Mouse (Mus musculus): ENCODE results near the gene Ccdc92b.

Gene Ccdc92b

GRCm38 (mm10) chr11:74613428-74613827, 6.0 kb upstream of the Ccdc92b start:
- no peak for DNase-seq

DNA sequence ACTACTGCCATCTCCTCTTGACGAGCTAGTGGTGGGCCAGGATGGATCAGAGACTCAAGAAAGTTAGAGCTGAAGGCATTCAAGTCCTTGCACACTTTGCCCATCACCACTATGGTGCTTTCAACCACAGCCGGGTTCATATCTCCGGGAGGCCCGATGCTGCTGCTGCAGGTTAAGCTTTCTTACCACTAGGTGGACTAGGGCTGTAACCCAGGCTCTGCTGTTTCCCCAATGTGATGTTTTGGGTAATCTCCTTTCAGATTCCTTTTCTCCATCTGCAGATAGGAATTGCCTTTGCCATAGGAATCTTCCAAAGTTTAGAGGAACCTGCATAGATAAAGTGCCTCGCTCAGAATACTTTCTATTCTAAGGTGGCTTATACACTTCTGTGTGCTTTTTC, 3.8 kb upstream of the Ccdc92b start:
- no peak for DNase-seq

DNA sequence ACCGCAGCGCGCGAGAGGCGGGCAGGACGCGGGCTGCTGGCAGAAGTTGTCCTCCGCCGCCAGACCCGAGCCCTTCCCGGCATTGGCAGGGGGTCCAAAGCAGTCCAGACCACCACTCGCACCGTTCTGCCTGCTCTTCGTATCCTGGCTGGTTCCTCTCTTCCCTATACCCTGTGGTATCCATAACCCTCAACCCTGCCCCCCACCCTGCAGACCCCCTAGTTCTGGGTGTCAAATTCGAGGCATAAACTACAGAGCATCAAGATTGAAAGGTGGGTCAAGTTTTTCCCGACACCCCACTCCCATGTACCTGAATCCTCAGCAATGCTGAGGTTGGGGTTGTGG, 523 bp downstream of the Ccdc92b start:
- no peak for DNase-seq

DNA sequence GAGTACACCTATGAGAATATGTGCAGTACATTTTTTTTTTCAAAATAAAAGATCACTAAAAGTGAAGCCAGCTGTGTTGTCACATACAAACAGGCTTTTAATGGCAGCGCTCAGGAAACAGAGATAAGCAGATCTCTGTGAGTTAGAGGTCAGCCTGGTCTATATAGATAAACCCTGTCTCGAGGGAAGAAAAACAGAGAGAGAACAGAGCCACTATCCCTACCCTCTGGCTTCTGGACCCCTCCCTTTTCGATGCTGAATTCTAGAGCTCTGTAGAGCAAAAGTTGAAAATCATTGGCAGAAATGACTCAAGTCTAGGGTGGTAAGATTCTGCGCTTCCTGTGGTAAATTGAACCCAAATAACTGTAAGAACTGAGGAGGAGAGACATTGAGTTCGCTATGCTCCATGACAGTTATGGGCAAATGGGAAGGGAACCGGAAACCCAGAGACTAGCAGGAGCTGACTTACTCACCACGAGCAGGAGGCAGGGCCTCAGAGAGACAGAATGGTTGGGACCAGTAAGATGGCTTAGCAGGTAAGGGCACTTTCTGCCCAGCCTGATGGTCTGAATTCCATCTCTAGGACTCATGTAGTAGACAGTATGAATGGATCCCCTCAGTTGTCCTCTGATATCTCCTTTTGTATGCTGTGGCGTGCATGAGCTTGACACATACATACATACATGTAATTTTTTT, 2.7 kb downstream of the Ccdc92b start:
- DNase-seq = no peak

DNA sequence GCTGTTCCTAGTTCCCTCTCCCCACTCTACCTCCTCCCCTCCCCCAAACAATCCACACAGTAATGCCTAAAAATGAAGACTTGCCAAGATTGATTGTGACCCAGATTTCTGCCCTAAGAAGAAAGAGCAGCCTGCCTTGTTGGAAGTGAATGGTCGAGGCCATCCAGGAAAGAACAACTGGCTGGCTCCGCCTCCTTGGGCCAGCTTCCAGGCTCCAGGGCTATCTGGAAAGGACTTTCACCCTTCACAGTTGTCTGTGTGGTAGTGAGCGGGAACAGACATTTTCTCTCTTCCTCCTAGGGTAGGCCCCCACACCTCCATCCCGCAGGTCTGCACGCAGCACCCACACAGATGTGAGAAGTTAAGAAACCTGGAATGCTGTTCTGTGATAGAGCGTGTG, 4.3 kb downstream of the Ccdc92b start:
- peak; percentile 69 to 87 for DNase-seq

DNA sequence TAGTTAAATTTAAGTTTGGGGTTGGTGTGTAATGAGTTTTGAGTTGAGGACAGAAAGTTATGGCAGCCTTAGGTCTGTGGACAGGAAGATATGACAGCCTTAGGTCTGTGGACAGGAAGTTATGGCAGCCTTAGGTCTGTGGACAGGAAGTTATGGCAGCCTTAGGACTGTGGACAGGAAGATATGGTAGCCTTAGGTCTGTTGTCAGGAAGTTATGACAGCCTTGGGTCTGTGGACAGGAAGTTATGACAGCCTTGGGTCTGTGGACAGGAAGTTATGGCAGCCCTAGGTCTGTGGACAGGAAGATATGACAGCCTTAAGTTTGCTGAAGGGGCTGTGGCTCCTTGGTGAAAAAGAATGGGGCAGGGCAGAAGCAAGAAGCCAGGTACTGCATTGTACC, 5.9 kb downstream of the Ccdc92b start:
- DNase-seq = no peak

- no peak for DNase-seq
Observed at GRCm38 (mm10) chr11:74627481-74627880, 8.1 kb downstream of the Ccdc92b start.

DNA sequence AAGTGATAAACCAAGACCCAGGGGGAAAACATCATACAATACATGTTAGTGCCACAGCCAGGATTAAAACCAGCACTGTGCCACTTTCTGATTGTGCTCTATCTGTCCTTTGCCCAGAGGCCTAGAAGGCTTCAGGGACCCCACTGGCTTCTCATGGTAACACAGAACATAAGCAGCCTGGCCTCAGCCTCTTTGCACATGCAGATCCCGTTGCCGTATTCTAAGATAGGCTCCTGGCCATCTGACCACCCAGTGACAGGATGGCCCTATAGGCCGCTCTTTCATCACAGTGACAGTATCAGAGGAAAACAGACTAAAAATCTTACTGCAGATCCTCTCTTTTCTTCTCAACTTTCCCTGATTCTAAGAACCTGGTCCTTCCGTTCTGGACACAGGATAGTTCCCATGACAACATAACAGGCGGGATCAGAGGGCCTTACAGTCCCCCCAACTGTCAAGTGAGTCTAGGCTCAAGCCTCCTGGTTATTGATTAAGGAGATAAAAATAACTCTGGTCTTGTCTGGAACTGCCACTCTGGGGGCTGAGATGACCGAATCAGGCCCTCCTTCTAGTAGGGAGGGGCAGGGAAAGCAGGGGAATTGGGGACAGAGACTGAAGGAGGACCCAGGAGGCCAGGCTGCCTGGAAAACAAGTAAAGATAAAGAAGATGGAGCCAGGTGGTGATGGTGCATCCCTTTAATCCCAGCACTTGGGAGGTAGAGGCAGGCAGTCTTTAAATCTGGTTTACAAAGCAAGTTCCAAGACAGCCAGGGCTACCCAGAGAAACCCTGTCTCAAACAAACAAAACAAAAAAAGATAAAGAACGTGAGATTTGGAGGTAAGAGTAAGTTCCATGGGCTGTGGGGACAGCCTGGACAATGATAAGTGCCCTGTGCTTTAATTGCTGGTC, 12.7 kb downstream of the Ccdc92b start:
- no peak for DNase-seq

DNA sequence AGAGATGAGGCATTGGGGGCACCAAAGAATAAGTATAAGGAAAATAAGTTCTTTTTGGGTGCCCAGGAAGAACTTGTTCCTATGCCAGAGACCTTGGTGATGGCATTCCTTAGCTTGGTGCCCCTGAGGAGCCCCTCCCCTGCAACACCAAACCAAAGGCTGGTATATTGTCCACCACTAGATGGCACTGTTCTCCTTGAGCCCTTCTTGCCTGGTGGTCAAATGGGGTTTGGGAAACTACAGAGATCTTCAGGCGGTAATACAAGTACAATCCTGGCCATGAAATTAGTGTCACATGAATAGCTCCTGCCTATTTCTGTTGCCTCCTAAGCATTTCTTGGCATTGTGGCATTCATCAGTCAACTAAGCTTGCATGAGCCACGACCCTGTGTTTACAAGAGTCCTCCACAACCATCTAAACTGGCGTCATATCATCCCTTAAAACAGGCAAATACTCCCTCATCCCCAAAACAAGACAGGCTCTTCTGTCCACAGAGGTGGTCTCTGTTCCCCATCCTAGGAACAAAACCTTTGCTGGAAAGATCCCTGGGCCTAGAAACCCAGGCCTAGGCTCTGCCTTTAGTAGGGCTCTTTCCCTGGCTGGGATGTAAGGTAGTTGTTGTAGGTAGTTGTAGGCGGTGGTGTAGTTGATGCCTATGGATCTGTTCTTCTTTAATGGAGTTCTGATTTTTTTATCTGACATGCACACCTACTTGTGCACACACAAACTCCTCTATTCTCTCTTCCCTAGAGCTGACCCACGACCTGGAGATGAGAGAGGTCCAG, 15.3 kb downstream of the Ccdc92b start:
- peak; percentile 51 to 68 for DNase-seq

- no peak for DNase-seq
Observed at GRCm38 (mm10) chr11:74637486-74637885, 18.1 kb downstream of the Ccdc92b start.

- DNase-seq = peak; percentile 84 to 85
Observed at GRCm38 (mm10) chr11:74637971-74638790, 18.8 kb downstream of the Ccdc92b start.

GRCm38 (mm10) chr11:74638791-74639411, 19.5 kb downstream of the Ccdc92b start:
- no peak for DNase-seq

GRCm38 (mm10) chr11:74639628-74640027, 20.2 kb downstream of the Ccdc92b start:
- DNase-seq = no peak

DNA sequence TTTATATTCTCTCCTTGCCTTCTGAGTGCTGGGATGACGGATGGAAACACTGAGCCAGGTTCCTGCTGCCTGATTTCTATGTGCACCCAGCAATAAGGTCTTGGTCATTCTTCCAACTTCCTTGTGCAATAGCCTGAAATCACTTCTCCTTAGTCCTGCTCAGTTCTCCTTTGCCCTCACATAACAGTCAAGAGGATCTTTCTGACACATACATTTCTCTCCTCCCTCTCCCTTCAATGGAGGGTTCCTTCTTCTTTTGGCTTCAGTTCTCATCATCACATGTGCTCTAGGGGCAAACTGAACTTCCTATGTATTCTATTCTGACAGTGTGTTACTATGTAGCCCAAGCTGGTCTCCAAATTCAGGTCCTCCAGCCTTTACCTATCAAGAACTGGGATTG, 28.6 kb downstream of the Ccdc92b start:
- DNase-seq = no peak

- DNase-seq = no peak
Observed at GRCm38 (mm10) chr11:74648676-74649075, 29.3 kb downstream of the Ccdc92b start.

GRCm38 (mm10) chr11:74649095-74649646, 29.8 kb downstream of the Ccdc92b start, which contains the start of gene Cluh:
TSS of gene Cluh (plus strand) at chr11:74649495.
- peak; percentile 99 for DNase-seq

DNA sequence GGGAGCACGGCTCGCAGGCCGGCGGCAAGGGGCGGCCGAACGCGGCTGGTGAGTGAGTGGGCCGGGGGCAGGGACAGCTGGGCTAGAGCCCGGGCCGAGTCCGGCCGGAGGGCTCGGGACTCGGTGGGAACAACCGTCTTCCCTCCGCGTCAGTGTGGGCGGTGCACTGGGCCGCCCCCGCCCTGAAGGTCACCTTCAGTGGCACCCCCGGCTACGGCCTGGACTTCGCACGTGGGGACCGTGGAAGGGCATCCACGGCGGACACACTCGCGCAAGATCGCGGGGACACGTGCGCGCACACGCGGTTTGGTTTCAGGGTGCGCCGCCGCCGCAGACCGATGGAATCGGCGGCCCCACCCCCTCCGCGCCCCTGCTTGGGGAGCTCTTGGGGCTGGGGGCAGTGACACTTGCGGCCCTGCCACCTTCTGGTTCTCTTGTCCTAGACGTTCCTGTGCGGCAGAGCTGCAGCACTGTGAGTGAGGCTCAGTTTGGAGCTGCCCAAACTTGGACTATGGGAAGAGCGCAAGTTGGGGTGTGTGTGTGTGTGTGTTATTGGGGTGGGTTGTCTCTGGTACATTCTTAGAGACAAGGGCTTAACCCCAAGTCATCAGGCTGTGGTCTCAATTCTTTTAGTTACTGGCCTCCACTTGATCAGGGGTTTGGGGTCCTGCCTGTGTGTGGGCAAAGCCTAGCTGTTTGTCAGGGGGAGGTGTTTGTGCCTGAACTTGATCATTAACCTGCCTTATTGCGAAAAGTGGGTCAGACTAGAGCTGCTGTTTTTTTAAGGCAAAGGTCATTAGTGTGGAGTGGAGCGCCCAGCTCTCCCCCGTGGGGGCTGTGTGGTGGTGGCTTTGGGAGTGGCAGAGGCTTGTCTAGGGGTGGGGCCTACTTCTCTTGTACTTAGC, 30.5 kb downstream of the Ccdc92b start:
- peak; percentile 86 to 92 for DNase-seq

- DNase-seq = no peak
Observed at GRCm38 (mm10) chr11:74650576-74651100, 31.2 kb downstream of the Ccdc92b start.

- peak; percentile 72 to 78 for DNase-seq
Observed at GRCm38 (mm10) chr11:74652791-74653191, 33.4 kb downstream of the Ccdc92b start.

- DNase-seq = peak in 1 of 2 experiments; percentile 35
Observed at GRCm38 (mm10) chr11:74653385-74653784, 34.0 kb downstream of the Ccdc92b start.

Measured in kidney, adult 8-10 months (tissue).